Mouse (Mus musculus) thymus, adult 2 months (tissue): Measurements from ENCODE around the gene Trpv2.

Experiments used
- CTCF ChIP-seq: fragments of 200-500 bp; IDR thresholded peaks from 2 replicates; pipeline ENCODE4 v1.5.1; 2012; ENCODE audit warnings: mild to moderate bottlenecking, control low read depth, low read length, moderate library complexity, borderline replicate concordance; ENCODE audit not compliant: control insufficient read depth, poor library complexity, insufficient read depth; ENCODE audit errors: extremely low read depth
- POLR2A ChIP-seq: fragments of 200-500 bp; IDR thresholded peaks from 2 replicates; pipeline ENCODE4 v1.6.1; 2012; ENCODE audit warnings: mild to moderate bottlenecking, low read length, control low read depth, moderate library complexity; ENCODE audit not compliant: control insufficient read depth, poor library complexity, insufficient read depth; ENCODE audit errors: extremely low read depth

GRCm38 (mm10) chr11:62645732-62646494 is 71.6 kb downstream of the Trpv2 start:
- TF ChIP-seq CTCF (no peak), POLR2A (no peak)
